Mouse (Mus musculus): ENCODE data around the gene Map3k10.
"Not testable (repeated sequence)": the region's sequence is repeated elsewhere in the genome, so short reads cannot be mapped to it uniquely, and the experiment has no call there.

Gene Map3k10

DNA sequence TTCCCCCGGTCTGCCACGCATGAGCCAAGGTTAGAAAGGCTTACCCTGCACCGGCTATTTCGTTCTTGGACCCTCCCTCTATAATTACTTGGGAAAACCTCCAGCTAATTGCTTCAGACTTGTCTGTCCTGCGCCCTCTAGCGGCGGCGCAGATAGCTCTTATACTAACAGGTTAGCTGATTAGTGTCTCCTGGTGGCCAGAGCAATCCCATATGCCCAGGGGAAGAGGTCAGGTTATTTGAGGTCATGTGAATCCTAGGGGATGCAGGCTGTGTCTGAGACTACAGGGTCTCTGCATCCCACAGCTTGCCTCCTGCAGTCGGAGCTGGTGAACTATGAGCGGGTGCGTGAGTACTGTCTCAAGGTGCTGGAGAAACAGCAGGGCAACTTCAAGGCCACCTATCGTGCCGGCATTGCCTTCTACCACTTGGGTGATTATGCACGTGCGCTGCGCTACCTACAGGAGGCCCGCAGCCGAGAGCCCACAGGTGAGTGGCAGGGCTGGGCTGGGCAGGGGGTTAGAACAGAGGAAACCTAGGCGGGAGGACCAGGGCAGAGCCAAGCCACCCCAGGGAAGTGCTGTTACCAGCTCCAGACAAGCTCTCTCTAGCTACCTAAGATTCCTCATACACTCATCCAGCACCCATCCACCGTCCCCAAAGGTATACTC, 19.7 kb downstream of the Map3k10 start:
- no peak for DNase-seq (ENCODE audit: low spot score)

DNA sequence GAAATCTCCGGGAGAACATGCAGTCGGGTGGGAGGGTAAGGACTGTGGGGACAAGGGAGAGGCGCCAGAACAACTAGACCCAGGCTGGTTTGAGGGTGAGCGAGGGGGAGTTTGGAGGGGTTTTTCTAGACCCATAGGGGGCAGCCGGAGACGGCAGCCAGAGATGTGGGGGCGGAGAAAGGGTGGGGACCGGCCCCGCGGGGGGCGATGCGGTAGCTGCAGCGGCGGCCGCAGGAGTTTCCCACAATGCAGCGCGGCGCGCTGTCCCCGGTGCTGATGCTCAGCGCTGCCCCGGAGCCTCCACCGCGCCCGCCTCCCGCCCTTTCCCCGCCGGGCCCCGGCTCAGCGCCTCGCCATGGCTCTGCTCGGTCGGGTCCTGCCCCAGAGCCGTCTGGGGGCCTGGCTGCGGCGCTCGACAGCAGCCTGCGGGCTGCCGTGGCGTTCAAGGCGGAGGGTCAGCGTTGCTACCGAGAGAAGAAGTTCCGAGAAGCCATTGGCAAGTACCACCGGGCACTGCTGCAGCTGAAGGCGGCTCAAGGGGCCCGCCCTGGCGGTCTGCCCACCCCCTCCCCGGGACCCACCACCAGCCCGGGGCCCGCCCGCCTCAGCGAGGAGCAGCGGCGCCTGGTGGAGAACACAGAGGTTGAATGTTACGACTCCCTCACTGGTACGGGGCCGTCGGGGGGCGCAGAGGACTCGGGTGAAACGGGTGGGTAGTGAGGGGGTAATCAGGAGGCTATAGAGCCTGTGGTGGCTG, 20.5 kb downstream of the Map3k10 start, which contains the start of gene Ttc9b:
Ttc9b (plus strand) TSS at position 235 of the 757 bp plus-strand sequence.
- peak; percentile 29 for DNase-seq (ENCODE audit: low spot score)

DNA sequence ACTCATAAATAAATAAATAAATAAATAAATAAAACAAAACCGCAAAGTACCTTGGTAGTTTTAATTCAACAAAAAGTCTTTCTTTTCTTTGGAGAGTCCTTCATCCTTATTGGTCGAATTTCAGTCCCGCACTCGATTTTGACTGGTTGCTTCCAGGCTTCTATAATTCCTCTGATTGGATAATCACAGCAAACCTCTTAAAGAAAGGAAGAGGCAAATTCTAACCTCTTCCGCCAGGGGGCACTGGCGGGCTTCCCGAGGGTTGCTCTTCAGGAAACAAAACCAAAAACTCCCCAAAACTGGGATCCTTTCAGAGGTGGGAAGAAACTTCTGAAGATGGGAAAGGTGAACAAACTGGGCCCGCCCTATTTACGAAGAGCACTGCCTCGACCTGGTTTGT, 23.4 kb downstream of the Map3k10 start:
- peak; percentile 73 for DNase-seq (ENCODE audit: low spot score)

DNA sequence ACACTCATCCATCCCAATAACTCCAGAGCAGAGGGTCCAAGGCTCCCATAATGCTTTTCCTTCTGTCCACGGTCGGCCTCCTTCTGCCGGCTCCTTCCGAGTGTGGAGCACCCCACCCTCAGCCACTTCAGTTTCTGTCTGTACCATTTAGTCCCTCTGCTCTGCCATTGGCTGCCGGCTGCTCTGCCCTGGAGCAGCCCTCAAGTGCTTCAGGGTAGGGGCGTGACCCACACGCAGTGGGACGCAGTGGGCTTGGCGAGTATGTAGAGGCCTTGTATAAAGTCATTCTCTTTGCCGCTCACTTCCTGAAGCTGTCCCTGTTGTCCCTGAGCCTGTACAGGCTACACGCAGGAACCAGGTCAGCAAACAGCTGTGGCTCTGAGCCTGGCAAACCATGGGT, 24.7 kb downstream of the Map3k10 start:
- DNase-seq (ENCODE audit: low spot score), result no peak

DNA sequence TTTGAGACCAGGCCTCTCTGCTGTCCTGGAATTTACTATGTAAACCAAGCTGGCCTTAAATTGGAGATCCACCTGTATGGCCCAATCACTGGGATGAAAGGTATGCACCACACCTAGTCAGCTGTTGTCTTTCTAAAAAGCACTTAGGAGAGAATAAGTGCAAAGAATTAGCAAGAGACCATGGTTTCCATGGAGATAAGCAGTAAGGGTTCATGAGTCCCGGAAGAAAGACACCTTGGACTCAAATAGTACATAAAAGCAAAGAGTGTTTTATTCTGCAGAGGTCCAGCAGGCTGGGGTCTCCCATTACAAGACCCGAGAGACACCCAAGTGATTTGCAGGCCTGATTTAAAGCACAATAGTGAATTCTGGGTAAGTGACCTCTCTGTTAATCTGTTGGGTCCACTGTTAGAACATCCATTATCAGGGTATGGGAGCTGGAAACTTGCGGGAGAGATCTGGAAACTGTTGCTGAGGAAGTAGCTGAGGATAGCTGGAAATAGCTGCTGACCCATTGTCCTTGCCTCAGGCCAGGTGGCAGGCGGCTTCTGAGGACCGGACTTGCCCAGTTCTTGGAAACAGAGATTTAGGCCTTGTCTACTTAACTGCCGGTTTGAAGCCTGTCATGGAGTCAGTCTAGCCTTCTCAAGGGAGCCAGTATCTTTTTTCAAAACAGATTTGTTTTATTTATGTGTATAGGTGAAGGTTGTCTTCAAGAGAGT, 27.0 kb downstream of the Map3k10 start:
- no peak for DNase-seq (ENCODE audit: low spot score)

DNA sequence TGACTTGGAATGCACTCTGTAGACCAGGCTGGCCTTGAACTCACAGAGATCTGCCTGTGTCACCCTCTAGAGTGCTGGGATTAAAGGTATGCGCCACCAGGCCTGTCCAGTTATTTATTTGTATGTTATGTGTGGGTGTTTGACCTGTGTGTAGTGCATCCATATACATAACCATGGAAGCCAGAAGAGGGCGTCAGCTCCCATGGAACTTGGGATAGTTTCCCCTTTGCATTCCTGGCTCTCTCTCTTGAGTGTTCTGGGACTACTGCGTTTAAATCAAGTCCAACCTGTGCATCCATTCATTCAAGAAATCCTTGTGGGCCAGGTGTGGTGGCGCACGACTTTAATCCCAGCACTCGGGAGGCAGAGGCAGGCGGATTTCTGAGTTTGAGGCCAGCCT, 27.9 kb downstream of the Map3k10 start:
- DNase-seq (ENCODE audit: low spot score), result no peak

DNA sequence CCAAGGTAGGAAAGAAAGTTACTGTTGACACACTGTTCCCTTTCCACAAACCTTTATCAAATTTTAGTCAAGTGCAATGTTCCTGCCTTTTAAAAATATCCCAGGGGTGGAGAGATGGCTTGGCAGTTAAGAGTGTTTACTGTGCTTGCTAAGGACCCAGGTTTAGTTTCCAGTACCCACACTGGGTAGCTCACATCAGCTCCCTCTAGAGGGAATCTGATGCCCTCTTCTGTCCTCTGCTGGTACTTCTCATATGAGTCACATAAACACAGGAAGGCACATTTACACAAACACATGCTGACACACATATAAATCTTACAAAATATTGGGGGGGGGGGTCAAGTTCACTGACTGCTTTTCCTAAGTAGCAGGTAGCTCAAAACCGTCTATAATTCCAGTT, 29.9 kb downstream of the Map3k10 start:
- DNase-seq (ENCODE audit: low spot score), result no peak

DNA sequence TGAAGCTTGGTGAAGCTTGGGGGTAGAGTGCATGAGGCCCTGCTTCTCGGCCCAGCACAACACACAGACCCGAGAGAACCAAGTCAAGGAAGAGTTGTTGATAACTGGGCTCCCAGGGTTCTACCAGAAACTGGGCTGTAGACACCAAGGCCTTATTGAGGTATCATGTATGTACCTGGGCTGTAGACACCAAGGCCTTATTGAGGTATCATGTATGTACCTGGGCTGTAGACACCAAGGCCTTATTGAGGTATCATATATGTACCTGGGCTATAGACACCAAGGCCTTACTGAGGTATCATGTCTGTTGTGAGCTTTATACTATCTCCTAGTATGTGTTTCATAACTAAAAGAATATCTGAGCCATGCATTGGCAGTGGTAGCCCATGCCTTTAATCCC, 39.3 kb downstream of the Map3k10 start:
- DNase-seq (ENCODE audit: low spot score), result not testable (repeated sequence)

DNA sequence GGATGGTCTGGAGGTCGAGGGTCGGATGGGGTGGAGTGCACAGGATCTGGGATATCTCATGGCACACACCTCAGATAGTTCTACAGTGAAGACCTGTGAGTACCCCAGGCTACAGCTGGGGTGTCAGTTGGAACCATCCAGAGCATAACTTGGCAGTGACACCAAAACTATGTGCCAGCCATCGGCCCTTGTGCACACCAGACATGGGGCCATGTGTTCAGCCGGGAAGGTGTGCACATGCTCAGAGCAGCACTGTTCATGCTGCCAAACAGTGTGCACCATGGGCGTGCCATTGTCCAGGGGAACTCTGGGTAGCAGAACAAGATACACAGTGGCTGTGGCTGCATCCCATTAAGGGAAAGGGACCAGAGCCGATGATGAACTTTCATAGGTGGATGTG, 39.7 kb downstream of the Map3k10 start:
- no peak for DNase-seq (ENCODE audit: low spot score)

DNA sequence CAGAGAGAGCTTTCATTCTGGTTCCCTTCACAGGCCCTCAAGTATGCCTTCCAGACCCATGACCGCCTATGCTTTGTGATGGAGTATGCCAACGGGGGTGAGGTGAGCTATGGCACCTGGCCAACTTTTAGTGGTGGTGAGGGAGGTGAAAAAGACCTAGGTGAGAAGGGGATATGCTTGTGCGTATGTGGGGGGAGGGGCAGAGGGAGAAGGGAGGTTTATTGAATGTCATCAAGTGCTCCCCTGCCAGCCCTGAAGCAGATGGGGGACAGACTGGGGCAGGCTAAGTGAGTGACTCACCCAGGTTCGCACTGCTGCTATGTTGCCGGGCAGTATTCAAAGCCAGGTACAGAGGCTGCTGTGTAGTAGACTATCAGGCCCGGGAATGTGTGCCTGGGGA, 41.2 kb downstream of the Map3k10 start:
- DNase-seq (ENCODE audit: low spot score), result no peak

DNA sequence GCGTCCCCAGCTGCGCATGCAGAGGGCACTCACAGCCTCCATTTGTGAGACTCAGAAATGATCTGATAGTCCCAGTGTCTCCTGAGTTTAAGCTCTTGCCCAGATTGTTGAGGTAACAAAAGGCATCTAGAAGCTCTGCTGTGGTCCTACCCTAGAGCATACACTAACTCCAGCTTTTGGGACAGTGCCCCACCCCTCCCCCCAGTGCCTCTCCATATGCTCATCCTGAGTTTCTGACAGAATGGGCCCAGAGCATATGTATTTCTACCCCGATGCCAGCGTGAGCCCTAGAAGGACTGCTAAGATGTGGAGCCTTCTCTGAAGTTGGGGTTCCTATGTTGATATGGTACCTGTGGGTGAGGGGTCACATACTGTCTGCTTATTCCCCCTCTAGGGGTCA, 43.0 kb downstream of the Map3k10 start:
- no peak for DNase-seq (ENCODE audit: low spot score)

DNA sequence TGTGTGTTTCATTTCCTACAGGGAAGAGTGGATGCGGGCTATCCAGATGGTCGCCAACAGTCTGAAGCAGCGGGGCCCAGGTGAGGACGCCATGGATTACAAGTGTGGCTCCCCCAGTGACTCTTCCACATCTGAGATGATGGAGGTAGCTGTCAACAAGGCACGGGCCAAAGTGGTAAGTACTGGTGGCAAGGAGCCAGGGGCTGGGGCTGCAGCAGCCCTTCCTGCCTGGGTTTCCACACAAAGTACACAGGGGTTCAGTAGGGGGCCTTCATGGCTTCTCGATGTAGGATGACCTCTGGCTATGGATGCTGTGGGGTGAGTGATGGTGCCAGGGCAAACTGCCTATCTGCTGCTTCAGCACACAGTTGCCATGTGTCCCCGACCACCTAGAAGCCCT, 45.6 kb downstream of the Map3k10 start:
- DNase-seq (ENCODE audit: low spot score), result not testable (repeated sequence)

DNA sequence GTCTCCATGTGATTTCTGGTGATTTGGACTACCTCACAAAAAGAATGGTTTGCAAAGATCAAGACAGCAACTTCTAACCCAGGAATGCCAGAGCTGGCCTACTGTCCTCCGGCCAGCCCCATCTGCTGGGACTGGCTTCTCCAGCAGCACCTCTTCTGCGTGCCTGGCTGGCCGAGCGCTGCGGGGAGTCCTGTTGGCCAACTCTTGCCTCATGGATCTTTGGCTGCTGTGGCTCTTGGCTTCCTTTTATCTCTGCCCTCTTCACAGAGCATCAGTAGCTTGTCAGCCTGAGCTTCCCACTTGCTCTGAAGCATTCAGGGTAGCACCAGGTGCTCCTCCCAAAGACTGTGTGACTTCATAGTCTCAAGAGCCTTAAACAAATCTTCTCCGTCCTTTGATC, 46.2 kb downstream of the Map3k10 start:
- no peak for DNase-seq (ENCODE audit: low spot score)

DNA sequence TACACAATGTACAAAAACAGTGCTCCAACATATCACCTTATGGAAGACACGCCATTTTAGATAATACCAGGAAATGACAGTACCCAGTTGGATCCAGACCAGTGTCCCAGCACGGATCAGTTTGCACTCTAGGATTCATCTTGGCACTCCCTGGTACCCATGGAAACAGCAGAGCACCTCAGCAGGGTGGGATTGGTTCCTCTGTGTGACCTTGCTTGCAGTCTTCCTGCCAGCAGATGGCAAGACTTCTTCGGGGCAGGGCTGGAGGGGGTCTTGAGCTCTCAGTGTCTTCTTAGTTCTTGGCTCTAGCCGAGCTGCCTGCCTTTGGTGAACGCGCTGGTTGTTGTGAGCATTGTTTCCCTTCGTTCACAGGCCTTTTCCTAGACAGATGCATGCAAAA, 46.7 kb downstream of the Map3k10 start:
- no peak for DNase-seq (ENCODE audit: low spot score)

DNA sequence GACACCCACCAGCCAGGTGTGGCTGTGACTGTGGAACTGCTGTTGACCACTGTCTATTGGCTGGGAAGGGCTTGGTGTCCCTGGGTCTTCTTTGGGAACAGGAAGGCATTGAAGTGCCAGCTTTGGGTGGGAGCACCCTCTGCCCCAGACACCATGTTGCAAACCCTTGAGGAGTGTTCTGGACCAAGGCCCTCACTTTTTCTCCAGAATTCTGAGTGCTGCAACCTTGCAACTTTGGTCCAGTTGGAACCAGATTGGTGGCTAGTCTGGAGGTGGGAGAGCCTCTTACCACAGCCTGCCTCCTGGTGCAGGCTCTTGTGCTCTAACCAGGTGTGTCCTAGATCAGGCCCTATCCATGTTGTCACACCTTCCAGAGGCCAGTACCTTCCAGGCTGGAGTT, 49.4 kb downstream of the Map3k10 start:
- DNase-seq (ENCODE audit: low spot score), result no peak

DNA sequence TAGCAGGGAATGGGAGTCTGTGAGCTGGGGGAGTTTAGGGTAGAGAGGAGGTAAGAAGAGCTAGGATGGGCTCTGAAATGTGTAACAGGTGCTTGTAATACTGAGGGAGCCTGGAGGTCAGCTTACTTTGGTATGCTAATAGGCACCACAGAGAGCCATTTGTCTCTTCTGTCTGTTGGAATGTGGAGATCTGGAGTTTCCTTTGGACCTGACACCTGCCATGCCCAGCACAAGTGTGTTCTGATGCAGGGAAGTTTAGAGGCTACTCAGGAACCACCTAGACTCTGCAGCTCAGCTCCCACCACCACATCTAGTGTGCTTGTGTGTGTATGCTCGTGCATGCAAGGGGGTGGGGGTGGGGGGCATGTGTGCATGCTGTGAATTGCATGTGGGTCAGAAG, 52.2 kb downstream of the Map3k10 start:
- no peak for DNase-seq (ENCODE audit: low spot score)

DNA sequence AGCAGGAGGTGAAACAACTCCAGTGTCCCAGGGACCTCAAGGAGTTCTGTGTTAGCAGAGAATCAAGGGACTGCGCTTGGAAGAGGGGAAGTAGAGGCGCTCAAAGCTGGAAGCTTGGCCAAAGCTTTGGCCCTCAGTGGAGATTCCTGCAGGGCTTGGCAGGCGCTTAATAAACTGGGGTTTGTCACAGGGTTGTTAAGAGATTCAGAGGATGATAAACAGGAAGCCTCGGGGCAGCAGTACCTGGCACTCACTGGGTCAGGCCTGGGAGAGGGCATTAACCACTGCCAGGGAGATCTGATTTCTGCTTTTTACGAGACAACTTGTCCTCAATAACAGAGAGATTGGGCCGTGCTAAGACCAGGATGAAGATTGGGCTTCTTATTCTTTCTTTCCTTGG, 53.4 kb downstream of the Map3k10 start:
- no peak for DNase-seq (ENCODE audit: low spot score)

DNA sequence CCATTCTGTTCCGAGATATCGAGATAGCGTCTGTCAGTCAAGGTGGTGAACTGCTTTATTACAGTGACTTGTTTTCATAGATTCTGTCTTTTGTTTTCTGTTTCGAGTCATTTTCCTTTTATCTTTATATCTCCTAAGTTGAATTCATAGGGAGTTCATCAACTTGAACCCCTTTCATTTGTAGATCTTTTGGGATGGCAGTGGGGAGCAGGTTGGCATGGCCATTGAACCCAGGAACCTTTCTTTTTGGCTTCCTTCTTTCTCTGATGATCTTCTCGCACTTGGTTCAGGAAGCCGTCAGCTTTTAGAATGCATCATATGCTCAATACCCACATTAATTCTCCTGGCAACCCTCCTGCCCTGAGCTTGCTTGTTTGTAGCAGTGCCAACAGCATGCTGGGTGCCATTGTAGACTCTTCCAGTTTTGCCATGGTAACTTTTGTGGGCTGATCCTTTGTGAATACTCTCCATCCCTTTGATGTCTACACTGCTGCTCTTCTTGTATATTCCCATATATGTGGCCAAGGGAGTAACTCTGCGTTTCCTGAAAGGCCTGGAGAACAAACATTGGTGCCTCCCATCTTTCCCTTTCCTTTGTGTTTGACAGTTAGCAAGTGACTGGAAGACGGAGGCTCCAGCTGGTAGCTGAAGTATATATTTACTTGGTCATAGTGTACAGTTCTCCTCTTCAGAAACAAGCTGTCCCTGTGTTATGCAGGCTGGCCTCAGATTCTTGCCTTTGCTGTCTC, 60.5 kb downstream of the Map3k10 start:
- no peak for DNase-seq (ENCODE audit: low spot score)

DNA sequence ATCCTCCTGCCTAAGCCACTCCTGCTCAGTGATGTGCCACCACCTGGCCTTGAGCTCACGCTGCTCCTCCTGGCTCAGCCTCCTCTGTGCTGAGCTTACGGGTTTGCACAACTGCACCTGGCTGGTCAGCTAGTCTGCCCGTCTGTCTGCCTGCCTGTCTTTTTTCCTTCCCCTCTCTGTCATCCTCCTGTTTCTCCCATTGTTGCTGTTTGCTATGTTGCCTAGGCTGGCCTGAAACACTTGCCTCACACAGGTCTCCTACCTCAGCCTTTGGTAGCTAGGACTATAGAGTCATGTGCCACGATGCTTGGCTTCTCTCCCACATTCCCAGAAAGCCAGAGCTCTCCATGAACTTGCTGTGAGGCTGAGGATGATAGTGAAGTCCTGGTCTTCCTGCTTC, 61.5 kb downstream of the Map3k10 start:
- no peak for DNase-seq (ENCODE audit: low spot score)

DNA sequence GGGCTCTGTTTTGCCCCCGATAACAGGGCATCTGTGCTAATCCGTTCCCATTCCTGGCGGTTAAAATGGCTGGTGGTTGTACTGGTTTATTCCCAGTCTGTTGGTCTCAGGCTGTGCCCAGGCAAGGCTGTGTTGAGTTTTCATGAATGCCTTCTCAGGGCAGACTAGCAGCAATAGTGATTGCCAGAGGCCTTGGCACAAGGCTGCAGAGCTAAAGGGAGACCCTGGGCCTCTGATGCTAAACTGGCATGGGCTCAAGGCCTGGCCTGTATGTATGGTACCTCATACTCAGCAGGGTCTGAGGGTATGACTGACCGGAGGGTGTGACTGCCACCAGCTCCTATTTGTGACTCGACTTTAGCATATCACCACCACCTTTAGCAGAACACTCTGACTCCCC, 63.5 kb downstream of the Map3k10 start:
- no peak for DNase-seq (ENCODE audit: low spot score)

DNA sequence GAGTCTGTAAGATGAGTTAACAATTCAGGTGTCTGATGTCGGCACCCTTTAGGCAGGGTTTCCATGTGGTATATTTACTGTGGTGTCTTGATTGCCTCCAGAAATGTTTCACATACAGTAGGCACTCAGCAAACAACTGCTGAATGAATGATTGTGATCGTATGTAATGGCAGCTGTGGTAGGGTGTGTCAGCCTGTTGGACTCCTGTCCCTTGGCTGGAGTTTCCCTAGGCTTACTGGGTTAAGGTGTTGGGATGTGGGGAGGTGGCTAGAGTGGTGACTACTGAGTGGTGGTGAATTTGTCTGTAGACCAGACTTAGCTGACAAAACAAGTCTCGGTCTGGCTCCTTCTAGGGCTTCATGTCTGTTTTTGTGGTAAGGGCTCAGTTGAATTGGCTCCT, 64.0 kb downstream of the Map3k10 start:
- no peak for DNase-seq (ENCODE audit: low spot score)

DNA sequence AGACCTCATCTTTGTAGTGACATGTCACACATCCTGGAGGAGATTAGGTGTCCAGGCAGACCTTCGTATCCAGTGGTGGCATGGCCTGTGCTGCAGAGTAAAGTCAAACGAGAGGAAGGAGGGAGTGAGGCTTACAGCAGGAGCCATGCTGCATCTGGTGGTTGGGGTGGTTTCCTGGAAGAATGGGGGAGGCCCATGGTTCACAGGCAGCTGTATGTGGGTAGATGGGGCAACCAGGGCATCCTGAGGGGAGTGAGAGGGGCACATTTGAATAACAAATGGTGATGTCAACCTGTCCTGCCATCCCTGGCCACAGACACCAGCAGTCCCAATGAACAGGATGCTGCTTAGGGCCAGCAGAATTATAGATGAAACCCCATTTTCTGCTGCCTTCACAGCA, 64.7 kb downstream of the Map3k10 start:
- DNase-seq (ENCODE audit: low spot score), result no peak
